Mouse (Mus musculus) cerebellum, adult 2 months (tissue): ENCODE measurements around the gene Celf6.
A peak's percentile ranks its signal among the peaks of the same experiment; 100 is the strongest.

Experiments used
- CTCF ChIP-seq: fragments of 200-500 bp; IDR thresholded peaks from 2 replicates; pipeline ENCODE4 v1.5.1; 2011; ENCODE audit warnings: low read depth, mild to moderate bottlenecking, control low read depth, low read length, moderate library complexity, borderline replicate concordance; ENCODE audit not compliant: insufficient read depth
- POLR2A ChIP-seq: fragments of 200-500 bp; IDR thresholded peaks from 2 replicates; pipeline ENCODE4 v1.6.1; 2011; ENCODE audit warnings: low read length, control low read depth, borderline replicate concordance; ENCODE audit not compliant: insufficient read depth

GRCm38 (mm10) chr9:59539441-59540137 is 38.1 kb upstream of the Celf6 start, which contains the start of the genes Hexa and Tmem202:
- peak; percentile 78; the same call in 1 of the 2 replicates for TF ChIP-seq POLR2A
- TF ChIP-seq CTCF: no peak
